17 mouse cellular contexts compared by ENCODE assay signal in genomic region chr3:29608713-29609112, GRCm38 (mm10).
A peak's percentile ranks its signal among the peaks of the same experiment; 100 is the strongest.
DNase-seq lines count a peak whose midpoint lies in the region; ATAC-seq and TF ChIP-seq lines count a peak whose summit lies in the region.
"Had no signal": no experiment of that assay in that cellular context is flagged by ENCODE, and none has a peak within 500 bp of the region (broad histone marks: within the 10 kb centered on the region; RNA-seq: fewer than 3 reads in every experiment).

No protein-coding gene starts in this region.

- WGBS in hindbrain, embryonic 13.5 days = 37% methylated on average over 3 of the region's 3 CpGs
- 36% methylated on average over 3 of the region's 3 CpGs for WGBS in hindbrain, embryonic 10.5 days
- WGBS in embryonic facial prominence, embryonic 14.5 days = 34% methylated on average over 3 of the region's 3 CpGs
- 47% methylated on average over 3 of the region's 3 CpGs for WGBS in lung, postnatal 0 days

- H3K27me3 ChIP-seq in hindbrain, embryonic 13.5 days = no peaks in the 10 kb centered on the region
- H3K27me3 ChIP-seq in hindbrain, embryonic 10.5 days (ENCODE audit: insufficient read depth, poor library complexity, severe bottlenecking) = no peaks in the 10 kb centered on the region
- H3K27me3 ChIP-seq in embryonic facial prominence, embryonic 14.5 days (replicated peaks; ENCODE audit: control insufficient read depth, insufficient read depth, low read length) = no peaks in the 10 kb centered on the region
- no peaks in the 10 kb centered on the region for H3K27me3 ChIP-seq in lung, postnatal 0 days (replicated peaks; ENCODE audit: insufficient read depth, low read length)
- H3K27me3 ChIP-seq: intestine, embryonic 15.5 days; limb, embryonic 15.5 days had no signal

- no peaks in the 10 kb centered on the region for H3K36me3 ChIP-seq in hindbrain, embryonic 13.5 days
- H3K36me3 ChIP-seq in hindbrain, embryonic 10.5 days = no peaks in the 10 kb centered on the region
- no peaks in the 10 kb centered on the region for H3K36me3 ChIP-seq in embryonic facial prominence, embryonic 14.5 days (ENCODE audit: control insufficient read depth, insufficient read depth, low read length)
- H3K36me3 ChIP-seq in lung, postnatal 0 days (ENCODE audit: insufficient read depth, low read length) = no peaks in the 10 kb centered on the region
- H3K36me3 ChIP-seq: G1E; intestine, embryonic 15.5 days; limb, embryonic 15.5 days had no signal

- H3K4me3 ChIP-seq in hindbrain, embryonic 13.5 days = no peak overlapping the region
- no peak overlapping the region for H3K4me3 ChIP-seq in hindbrain, embryonic 10.5 days
- no peak overlapping the region for H3K4me3 ChIP-seq in embryonic facial prominence, embryonic 14.5 days (ENCODE audit: low read depth, low read length)
- no peak overlapping the region for H3K4me3 ChIP-seq in lung, postnatal 0 days (ENCODE audit: low read depth, low read length)
- H3K4me3 ChIP-seq: heart, adult 2 months; intestine, embryonic 15.5 days; limb, embryonic 15.5 days had no signal

- no peaks in the 10 kb centered on the region for H3K9me3 ChIP-seq in hindbrain, embryonic 13.5 days
- no peaks in the 10 kb centered on the region for H3K9me3 ChIP-seq in hindbrain, embryonic 10.5 days
- no peaks in the 10 kb centered on the region for H3K9me3 ChIP-seq in embryonic facial prominence, embryonic 14.5 days (ENCODE audit: control insufficient read depth, low read length)
- no peaks in the 10 kb centered on the region for H3K9me3 ChIP-seq in lung, postnatal 0 days (ENCODE audit: low read length)
- H3K9me3 ChIP-seq: G1E; intestine, embryonic 15.5 days; limb, embryonic 15.5 days had no signal

- ATAC-seq in hindbrain, embryonic 13.5 days (ENCODE audit: low FRiP score) = no peak
- no peak for ATAC-seq in embryonic facial prominence, embryonic 14.5 days (ENCODE audit: low read depth)
- peak; percentile 71 for ATAC-seq in lung, postnatal 0 days
- ATAC-seq: intestine, embryonic 15.5 days had no signal

- DNase-seq in hindbrain, embryonic 10.5 days (ENCODE audit: low spot score) = no peak
- peak; percentile 16 for DNase-seq in Muller cell, postnatal 12 days (ENCODE audit: inconsistent ontology term)
- DNase-seq in embryonic facial prominence, embryonic 14.5 days (ENCODE audit: low spot score) = peak; percentile 27
- DNase-seq in lung, postnatal 0 days (ENCODE audit: low spot score) = peak; percentile 32
- DNase-seq in kidney, postnatal 14 days = no peak
- DNase-seq in heart, postnatal 25 days (ENCODE audit: low spot score) = no peak
- DNase-seq in urinary bladder, postnatal 36 days (ENCODE audit: low spot score in 2 of 2) = no peak
- DNase-seq: adrenal gland, postnatal 14 days; heart, adult 2 months; heart, postnatal 10 days; kidney, postnatal 25 days; right cerebral cortex, postnatal 4 days; thymus, postnatal 14 days had no signal

- H3K27ac ChIP-seq in hindbrain, embryonic 13.5 days = peak overlapping the region; percentile 19; the same call in 1 of the 2 replicates
- H3K27ac ChIP-seq in hindbrain, embryonic 10.5 days = no peak overlapping the region
- H3K27ac ChIP-seq in embryonic facial prominence, embryonic 14.5 days (replicated peaks; ENCODE audit: low read depth, low read length) = no peak overlapping the region
- H3K27ac ChIP-seq in lung, postnatal 0 days (ENCODE audit: low read length) = no peak overlapping the region
- H3K27ac ChIP-seq: heart, adult 2 months; intestine, embryonic 15.5 days; limb, embryonic 15.5 days had no signal

- TF ChIP-seq CTCF in lung, postnatal 0 days (IDR thresholded peaks at IDR 0.05) = no peak

- no peak for TF ChIP-seq EP300 in lung, postnatal 0 days (IDR thresholded peaks at IDR 0.05)

- intact Hi-C loops in heart, postnatal 25 days (cut with DNase I) = no loop called here

- no peak overlapping the region for H3K4me2 ChIP-seq in hindbrain, embryonic 13.5 days
- H3K4me2 ChIP-seq in embryonic facial prominence, embryonic 14.5 days (ENCODE audit: low read depth, low read length) = no peak overlapping the region
- no peak overlapping the region for H3K4me2 ChIP-seq in lung, postnatal 0 days (replicated peaks; ENCODE audit: low read depth, low read length)
- H3K4me2 ChIP-seq: intestine, embryonic 15.5 days; limb, embryonic 15.5 days had no signal

- no peak overlapping the region for H3K9ac ChIP-seq in hindbrain, embryonic 13.5 days
- no peak overlapping the region for H3K9ac ChIP-seq in embryonic facial prominence, embryonic 14.5 days (ENCODE audit: low read depth, low read length)
- no peak overlapping the region for H3K9ac ChIP-seq in lung, postnatal 0 days (replicated peaks; ENCODE audit: low read depth)
- H3K9ac ChIP-seq: intestine, embryonic 15.5 days; limb, embryonic 15.5 days had no signal

- no peaks in the 10 kb centered on the region for H3K4me1 ChIP-seq in hindbrain, embryonic 13.5 days (replicated peaks)
- peaks cover 6% of the 10 kb centered on the region; the same call in 1 of the 2 replicates for H3K4me1 ChIP-seq in hindbrain, embryonic 10.5 days (replicated peaks)
- no peaks in the 10 kb centered on the region for H3K4me1 ChIP-seq in embryonic facial prominence, embryonic 14.5 days (ENCODE audit: control insufficient read depth, insufficient read depth, low read length)
- H3K4me1 ChIP-seq in lung, postnatal 0 days (ENCODE audit: insufficient read depth, low read depth, low read length) = no peaks in the 10 kb centered on the region
- H3K4me1 ChIP-seq: intestine, embryonic 15.5 days; limb, embryonic 15.5 days had no signal

Comparison
In these comparisons a context has a peak if more than half of its experiments do, and no peak if none do; other contexts are left out.
1. DNase-seq: peak in Muller cell, postnatal 12 days (single experiment), embryonic facial prominence, embryonic 14.5 days (single experiment) and lung, postnatal 0 days (single experiment); none in hindbrain, embryonic 10.5 days (single experiment), kidney, postnatal 14 days (single experiment), heart, postnatal 25 days (single experiment) and urinary bladder, postnatal 36 days (0 of 2).